In the genomic region with DNA sequence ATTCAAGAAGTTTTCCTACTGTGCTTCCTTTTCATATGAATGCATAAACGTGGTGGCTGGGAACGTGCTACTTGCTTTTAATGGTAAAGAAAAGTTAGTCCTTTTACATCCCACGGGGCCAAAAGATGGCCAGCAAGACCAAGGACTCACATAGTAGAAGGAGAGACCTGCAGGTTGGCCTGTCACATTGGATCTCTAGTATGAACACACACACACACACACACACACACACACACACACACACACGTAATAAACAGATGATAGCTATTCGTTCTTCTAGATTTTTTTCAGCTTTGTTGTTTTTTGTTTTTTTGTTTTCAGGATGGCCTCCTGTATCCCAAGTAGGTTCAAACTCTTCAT, we compare ENCODE assay signal across 8 mouse cellular contexts. TPM values are rescaled to one million over a fixed set of nuclear protein-coding genes. Genes with fewer than 3 reads are reported as not detected.
DNase-seq lines count a peak whose midpoint lies in the region; ATAC-seq and TF ChIP-seq lines count a peak whose summit lies in the region.

No protein-coding gene starts in this region.

- H3K4me2 ChIP-seq in lung, embryonic 15.5 days: peak overlapping the region; percentile 71

- H3K36me3 ChIP-seq in lung, embryonic 15.5 days: peaks cover 34% of the 10 kb centered on the region
- peaks cover 63% of the 10 kb centered on the region for H3K36me3 ChIP-seq in limb, embryonic 10.5 days

- DNase-seq in lung, postnatal 10 days: no peak
- no peak for DNase-seq in limb, embryonic 10.5 days (ENCODE audit: low spot score)
- DNase-seq in adrenal gland, postnatal 36 days: no peak
- DNase-seq in gastrocnemius, adult 18-20 months (ENCODE audit: low spot score): no peak
- no peak for DNase-seq in natural killer cell, adult 2 months (ENCODE audit: low spot score in 2 of 2)

- H3K9ac ChIP-seq in lung, embryonic 15.5 days: peak overlapping the region; percentile 86; the same call in 1 of the 2 replicates

- TF ChIP-seq POLR2A in olfactory bulb, adult 2 months (IDR thresholded peaks at IDR 0.05; ENCODE audit: insufficient read depth, low read depth, low read length): no peak

- no peak for TF ChIP-seq CTCF in olfactory bulb, adult 2 months (IDR thresholded peaks at IDR 0.05; ENCODE audit: insufficient read depth, low read depth, low read length)

- peaks cover 10% of the 10 kb centered on the region for H3K4me1 ChIP-seq in lung, embryonic 15.5 days
- peaks cover 16% of the 10 kb centered on the region for H3K4me1 ChIP-seq in limb, embryonic 10.5 days
- peaks cover 3% of the 10 kb centered on the region; the same call in 1 of the 2 replicates for H3K4me1 ChIP-seq in olfactory bulb, adult 2 months (ENCODE audit: control insufficient read depth, insufficient read depth, low read length)

- H3K9me3 ChIP-seq in lung, embryonic 15.5 days: no peaks in the 10 kb centered on the region
- H3K9me3 ChIP-seq in limb, embryonic 10.5 days (replicated peaks): no peaks in the 10 kb centered on the region

- WGBS in lung, embryonic 15.5 days: 40% methylated on average over 5 of the region's 5 CpGs
- WGBS in limb, embryonic 10.5 days: 50% methylated on average over 5 of the region's 5 CpGs
- 28% methylated on average over 5 of the region's 5 CpGs for WGBS in olfactory bulb, adult 2 months

- H3K27me3 ChIP-seq in lung, embryonic 15.5 days: no peaks in the 10 kb centered on the region
- H3K27me3 ChIP-seq in limb, embryonic 10.5 days (ENCODE audit: low read depth, poor library complexity, severe bottlenecking): no peaks in the 10 kb centered on the region

- H3K27ac ChIP-seq in lung, embryonic 15.5 days: peak overlapping the region; percentile 43; the same call in 1 of the 2 replicates
- peak overlapping the region; percentile 89 for H3K27ac ChIP-seq in limb, embryonic 10.5 days
- H3K27ac ChIP-seq in olfactory bulb, adult 2 months (ENCODE audit: insufficient read depth, low read depth, low read length): 0 out of 2 replicates have a peak overlapping the region, but pooled peaks have one; percentile 37

- no peak for ATAC-seq in lung, embryonic 15.5 days (ENCODE audit: borderline replicate concordance, extremely low read depth, low FRiP score, low TSS enrichment)
- ATAC-seq in erythroblast, adult 5-6 weeks (replicated peaks; ENCODE audit: low FRiP score, poor library complexity, severe bottlenecking): peak; percentile 23; the same call in 1 of the 2 replicates

- H3K4me3 ChIP-seq in lung, embryonic 15.5 days: peak overlapping the region; percentile 80
- peak overlapping the region; percentile 69 for H3K4me3 ChIP-seq in limb, embryonic 10.5 days
- peak overlapping the region; percentile 87 for H3K4me3 ChIP-seq in olfactory bulb, adult 2 months (ENCODE audit: insufficient read depth, low read depth, low read length)

RNA-seq across cellular contexts. Expression of a gene that starts 0.4 kb away (rescaled TPM):
- polyA plus RNA-seq in lung, embryonic 15.5 days (2015; fragmentation: Nextera tagmentation; extraction: Ambion mirVana): 23.4 and 24.3 TPM in 2 replicates
- total RNA-seq in erythroblast, adult 5-6 weeks (2015; ENCODE audit: low replicate concordance): 2.3 and 16.3 TPM in 2 replicates
- total RNA-seq in erythroblast, adult 5-6 weeks (2017; ENCODE audit: low replicate concordance): 0.42 and 0.51 TPM in 2 replicates
- 37.0 and 40.3 TPM in 2 replicates for polyA plus RNA-seq in limb, embryonic 10.5 days (2016; fragmentation: Nextera tagmentation; extraction: Ambion mirVana)
- polyA plus RNA-seq in olfactory bulb, adult 2 months (2012; ENCODE audit: insufficient read depth, insufficient read length, low replicate concordance, missing spikeins): not detected in 2 replicates
- 10 to 100 TPM; 11.5 to 14.9 TPM for total RNA-seq in adrenal gland, postnatal 36 days (2021)
- 1 to 10 TPM; 4.2 to 4.7 TPM for total RNA-seq in gastrocnemius, adult 18-20 months (2021)

Comparison
In these comparisons a context has a peak if more than half of its experiments do, and no peak if none do; other contexts are left out.
1. H3K27ac ChIP-seq: peak in every context shown above with its lines; median percentile 89 in limb, embryonic 10.5 days; 43 in lung, embryonic 15.5 days; 37 in olfactory bulb, adult 2 months.